In genomic region chr9:78296089-78296488, GRCm38 (mm10) we compare ENCODE assay signal across 9 mouse cellular contexts. TPM values are rescaled to one million over a fixed set of nuclear protein-coding genes. Genes with fewer than 3 reads are reported as not detected.
A peak's percentile ranks its signal among the peaks of the same experiment; 100 is the strongest.
DNase-seq lines count a peak whose midpoint lies in the region; ATAC-seq and TF ChIP-seq lines count a peak whose summit lies in the region.
"Not testable (repeated sequence)": the region's sequence is repeated elsewhere in the genome, so short reads cannot be mapped to it uniquely, and the experiment has no call there.
"Had no signal": no experiment of that assay in that cellular context is flagged by ENCODE, and none has a peak within 500 bp of the region (broad histone marks: within the 10 kb centered on the region; RNA-seq: fewer than 3 reads in every experiment).

No protein-coding gene starts in this region.

- H3K27me3 ChIP-seq in forebrain, postnatal 0 days (ENCODE audit: insufficient read depth, low read length); hindbrain, postnatal 0 days (ENCODE audit: insufficient read depth, low read length); midbrain, embryonic 11.5 days (ENCODE audit: control insufficient read depth, insufficient read depth, low read length): not testable (repeated sequence)

- not testable (repeated sequence) for H3K4me2 ChIP-seq in forebrain, postnatal 0 days (ENCODE audit: low read depth); hindbrain, postnatal 0 days (ENCODE audit: low read depth, low read length); midbrain, embryonic 11.5 days

- peak; percentile 82 for DNase-seq in ZHBTc4 (ENCODE audit: low read depth, low spot score)
- peak; percentile 11 for DNase-seq in cerebellum, adult 9-10 months
- peak; percentile 68 for DNase-seq in forebrain, postnatal 0 days
- peak; percentile 59 for DNase-seq in hindbrain, postnatal 0 days (ENCODE audit: low spot score)
- peak; percentile 10 to 48 for DNase-seq in left cerebral cortex, postnatal 25 days (ENCODE audit: low spot score in 2 of 2)
- peak; percentile 90 for DNase-seq in midbrain, embryonic 11.5 days (ENCODE audit: low spot score, missing footprints)
- DNase-seq in right cerebral cortex, postnatal 4 days: peak; percentile 48

- not testable (repeated sequence) for H3K36me3 ChIP-seq in forebrain, postnatal 0 days (ENCODE audit: insufficient read depth); hindbrain, postnatal 0 days (ENCODE audit: insufficient read depth, low read length); midbrain, embryonic 11.5 days (ENCODE audit: control insufficient read depth, insufficient read depth, low read length)

- not testable (repeated sequence) for H3K9me3 ChIP-seq in forebrain, postnatal 0 days (ENCODE audit: low read length); hindbrain, postnatal 0 days (ENCODE audit: low read length); midbrain, embryonic 11.5 days (ENCODE audit: control insufficient read depth, low read length)

- not testable (repeated sequence) for H3K4me3 ChIP-seq in forebrain, postnatal 0 days (ENCODE audit: low read depth, low read length); hindbrain, postnatal 0 days (ENCODE audit: low read length); midbrain, embryonic 11.5 days (ENCODE audit: low read depth, low read length)

- not testable (repeated sequence) for H3K27ac ChIP-seq in forebrain, postnatal 0 days (ENCODE audit: low read depth, low read length); hindbrain, postnatal 0 days; midbrain, embryonic 11.5 days (ENCODE audit: low read depth, low read length)

- peak; percentile 75 for TF ChIP-seq CTCF in forebrain, postnatal 0 days (IDR thresholded peaks at IDR 0.05; ENCODE audit: low read depth)
- peak; percentile 79 for TF ChIP-seq CTCF in hindbrain, postnatal 0 days (IDR thresholded peaks at IDR 0.05; ENCODE audit: low read depth)

- intact Hi-C loops in left cerebral cortex, postnatal 25 days (cut with DNase I): loop anchor here (10.0 kb wide), 1 partner anchor 49 kb away; no protein-coding TSS in a partner anchor

- not testable (repeated sequence) for H3K4me1 ChIP-seq in forebrain, postnatal 0 days (ENCODE audit: insufficient read depth); hindbrain, postnatal 0 days (ENCODE audit: insufficient read depth, low read length); midbrain, embryonic 11.5 days (ENCODE audit: control insufficient read depth, insufficient read depth, low read length)

- 10% methylated on average over 6 of the region's 6 CpGs for WGBS in forebrain, postnatal 0 days
- WGBS in hindbrain, postnatal 0 days: 12% methylated on average over 6 of the region's 6 CpGs
- WGBS in midbrain, embryonic 11.5 days: 13% methylated on average over 6 of the region's 6 CpGs

- not testable (repeated sequence) for H3K9ac ChIP-seq in forebrain, postnatal 0 days; hindbrain, postnatal 0 days (replicated peaks; ENCODE audit: low read length); midbrain, embryonic 11.5 days (ENCODE audit: low read length)

- peak; percentile 34; the same call in 1 of the 2 replicates for ATAC-seq in forebrain, postnatal 0 days
- peak; percentile 40; the same call in 1 of the 2 replicates for ATAC-seq in hindbrain, postnatal 0 days
- ATAC-seq in midbrain, embryonic 11.5 days (ENCODE audit: low FRiP score): peak; percentile 48; the same call in 1 of the 2 replicates

RNA-seq across cellular contexts. Expression of gene Gm10639, which starts 6.4 kb away (rescaled TPM):
- total RNA-seq in forebrain, postnatal 0 days (2014; rRNA removed): not detected in 2 replicates
- polyA plus RNA-seq in forebrain, postnatal 0 days (2015; fragmentation: Nextera tagmentation; extraction: Ambion mirVana): not detected in 2 replicates
- not detected in 2 replicates for total RNA-seq in hindbrain, postnatal 0 days (2014; rRNA removed)
- not detected in 2 replicates for polyA plus RNA-seq in hindbrain, postnatal 0 days (2015; fragmentation: Nextera tagmentation; extraction: Ambion mirVana)
- not detected for total RNA-seq in left cerebral cortex, postnatal 25 days (2021)
- polyA plus RNA-seq in midbrain, embryonic 11.5 days (2014; fragmentation: Nextera tagmentation; extraction: Ambion mirVana): not detected in 2 replicates
- total RNA-seq: layer of hippocampus, adult 18-20 months had no signal
- polyA plus RNA-seq: frontal cortex, adult 2 months had no signal

RNA-seq across cellular contexts. Expression of gene Omt2a, which starts 18.5 kb away (rescaled TPM):
- total RNA-seq in forebrain, postnatal 0 days (2014; rRNA removed): not detected in 2 replicates
- polyA plus RNA-seq in forebrain, postnatal 0 days (2015; fragmentation: Nextera tagmentation; extraction: Ambion mirVana): not detected in 2 replicates
- not detected in 2 replicates for total RNA-seq in hindbrain, postnatal 0 days (2014; rRNA removed)
- polyA plus RNA-seq in hindbrain, postnatal 0 days (2015; fragmentation: Nextera tagmentation; extraction: Ambion mirVana): not detected in 2 replicates
- not detected for total RNA-seq in left cerebral cortex, postnatal 25 days (2021)
- not detected in 2 replicates for polyA plus RNA-seq in midbrain, embryonic 11.5 days (2014; fragmentation: Nextera tagmentation; extraction: Ambion mirVana)
- total RNA-seq: layer of hippocampus, adult 18-20 months had no signal
- polyA plus RNA-seq: frontal cortex, adult 2 months had no signal

RNA-seq across cellular contexts. Expression of gene Omt2b, which starts 31.3 kb away (rescaled TPM):
- total RNA-seq in forebrain, postnatal 0 days (2014; rRNA removed): not detected in 2 replicates
- polyA plus RNA-seq in forebrain, postnatal 0 days (2015; fragmentation: Nextera tagmentation; extraction: Ambion mirVana): not detected in 2 replicates
- total RNA-seq in hindbrain, postnatal 0 days (2014; rRNA removed): not detected in 2 replicates
- not detected in 2 replicates for polyA plus RNA-seq in hindbrain, postnatal 0 days (2015; fragmentation: Nextera tagmentation; extraction: Ambion mirVana)
- total RNA-seq in left cerebral cortex, postnatal 25 days (2021): not detected
- polyA plus RNA-seq in midbrain, embryonic 11.5 days (2014; fragmentation: Nextera tagmentation; extraction: Ambion mirVana): not detected in 2 replicates
- total RNA-seq: layer of hippocampus, adult 18-20 months had no signal
- polyA plus RNA-seq: frontal cortex, adult 2 months had no signal

RNA-seq across cellular contexts. Expression of gene Gm3776, which starts 39.2 kb away (rescaled TPM):
- not detected in 2 replicates for total RNA-seq in forebrain, postnatal 0 days (2014; rRNA removed)
- polyA plus RNA-seq in forebrain, postnatal 0 days (2015; fragmentation: Nextera tagmentation; extraction: Ambion mirVana): 0.23 TPM in 1 of 2 replicates, not detected in the other
- not detected in 2 replicates for total RNA-seq in hindbrain, postnatal 0 days (2014; rRNA removed)
- polyA plus RNA-seq in hindbrain, postnatal 0 days (2015; fragmentation: Nextera tagmentation; extraction: Ambion mirVana): not detected in 2 replicates
- total RNA-seq in left cerebral cortex, postnatal 25 days (2021): not detected
- not detected in 2 replicates for polyA plus RNA-seq in midbrain, embryonic 11.5 days (2014; fragmentation: Nextera tagmentation; extraction: Ambion mirVana)
- total RNA-seq: layer of hippocampus, adult 18-20 months had no signal
- polyA plus RNA-seq: frontal cortex, adult 2 months had no signal

RNA-seq across cellular contexts. Expression of gene Gsta2, which starts 59.5 kb away (rescaled TPM):
- total RNA-seq in forebrain, postnatal 0 days (2014; rRNA removed): not detected in 2 replicates
- polyA plus RNA-seq in forebrain, postnatal 0 days (2015; fragmentation: Nextera tagmentation; extraction: Ambion mirVana): not detected in 2 replicates
- not detected in 2 replicates for total RNA-seq in hindbrain, postnatal 0 days (2014; rRNA removed)
- polyA plus RNA-seq in hindbrain, postnatal 0 days (2015; fragmentation: Nextera tagmentation; extraction: Ambion mirVana): not detected in 2 replicates
- total RNA-seq in left cerebral cortex, postnatal 25 days (2021): under 1 TPM in 1 of 2 experiments, not detected in 1; 0.43 TPM
- not detected in 2 replicates for polyA plus RNA-seq in midbrain, embryonic 11.5 days (2014; fragmentation: Nextera tagmentation; extraction: Ambion mirVana)
- total RNA-seq: layer of hippocampus, adult 18-20 months had no signal
- polyA plus RNA-seq: frontal cortex, adult 2 months had no signal

Comparison
In these comparisons a context has a peak if more than half of its experiments do, and no peak if none do; other contexts are left out.
1. DNase-seq: peak in every context shown above with its lines; median percentile 90 in midbrain, embryonic 11.5 days; 82 in ZHBTc4; 68 in forebrain, postnatal 0 days; 59 in hindbrain, postnatal 0 days; 48 in right cerebral cortex, postnatal 4 days; 29 in left cerebral cortex, postnatal 25 days; 11 in cerebellum, adult 9-10 months.